Mouse (Mus musculus) urinary bladder, postnatal 36 days (tissue): ENCODE measurements around the gene Pde4d.

ENCODE experiments used
- DNase-seq, 2 experiments: peaks; one replicate each; pipeline ENCODE4 v3.0.0; 2022; ENCODE audit warnings: low spot score in 2 of 2, mixed read lengths in 1 of 2

Pde4d gene

GRCm38 (mm10) chr13:109774791-109775190, 1325.0 kb downstream of the Pde4d start:
- DNase-seq: no peak

DNA sequence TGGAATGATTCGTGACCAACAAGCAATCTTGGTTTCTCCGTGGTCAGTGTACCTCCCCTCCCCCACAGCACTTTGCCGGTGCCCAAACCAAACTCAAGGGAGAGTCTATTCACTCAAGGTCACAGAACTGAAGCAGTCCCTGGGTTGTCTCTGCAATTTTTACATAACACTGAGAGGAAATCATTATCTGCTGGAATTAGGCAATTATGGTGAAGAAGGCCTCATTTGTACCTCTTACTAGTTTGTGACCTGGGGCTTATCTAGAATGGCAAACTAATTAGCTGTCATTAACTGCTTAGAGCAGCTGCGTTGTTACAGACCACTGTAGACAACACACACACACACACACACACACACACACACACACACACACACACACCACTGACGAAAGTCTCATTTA, 1325.4 kb downstream of the Pde4d start:
- DNase-seq: no peak

- DNase-seq: peak; percentile 88 to 91
These were observed 1326.4 kb downstream of the Pde4d start for GRCm38 (mm10) chr13:109776116-109776515.

DNA sequence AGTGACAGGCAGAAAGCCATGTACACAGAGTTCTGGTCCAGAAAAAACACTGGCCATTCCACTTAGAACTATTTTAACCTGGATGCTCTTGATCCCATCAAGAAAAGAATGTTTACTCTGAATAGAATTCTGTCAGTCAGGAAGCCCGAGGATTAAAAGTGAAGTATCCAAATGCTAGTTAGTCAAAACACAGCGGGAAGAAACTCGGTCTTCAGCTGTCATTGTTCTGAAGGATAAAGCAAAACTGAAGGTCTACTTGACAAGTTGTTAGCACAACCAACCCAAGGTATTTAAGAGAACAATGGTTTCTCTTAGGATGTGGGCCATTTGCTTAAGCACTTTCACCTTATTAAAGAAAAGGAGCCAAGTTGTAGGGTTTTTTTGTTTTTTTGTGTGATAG, 1327.2 kb downstream of the Pde4d start:
- no peak for DNase-seq

GRCm38 (mm10) chr13:109777441-109777840, 1327.7 kb downstream of the Pde4d start:
- DNase-seq: no peak

GRCm38 (mm10) chr13:109778297-109778835, 1328.6 kb downstream of the Pde4d start:
- no peak for DNase-seq

DNA sequence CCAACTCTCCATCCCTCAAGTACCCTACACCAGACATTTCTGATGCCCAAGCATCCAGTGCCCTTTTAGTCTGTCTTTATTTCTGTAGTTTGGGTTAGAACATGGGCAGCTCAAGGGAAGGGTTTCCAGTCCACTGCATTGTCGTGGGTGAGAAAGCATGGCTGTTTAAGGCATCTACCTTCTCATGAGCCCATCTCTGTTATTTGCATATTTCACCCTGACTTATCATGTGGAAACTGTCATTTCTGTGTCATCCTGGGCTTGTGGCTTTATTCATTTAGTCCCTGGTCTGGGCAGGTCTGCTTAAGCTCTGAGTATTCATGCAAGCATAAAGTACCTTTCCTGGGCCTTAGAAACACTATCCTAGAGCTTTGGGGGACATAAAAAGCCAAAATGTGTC, 1331.7 kb downstream of the Pde4d start:
- no peak for DNase-seq

GRCm38 (mm10) chr13:109788604-109789003, 1338.9 kb downstream of the Pde4d start:
- no peak for DNase-seq

- no peak for DNase-seq
These were observed 1339.4 kb downstream of the Pde4d start for GRCm38 (mm10) chr13:109789151-109789550.

DNA sequence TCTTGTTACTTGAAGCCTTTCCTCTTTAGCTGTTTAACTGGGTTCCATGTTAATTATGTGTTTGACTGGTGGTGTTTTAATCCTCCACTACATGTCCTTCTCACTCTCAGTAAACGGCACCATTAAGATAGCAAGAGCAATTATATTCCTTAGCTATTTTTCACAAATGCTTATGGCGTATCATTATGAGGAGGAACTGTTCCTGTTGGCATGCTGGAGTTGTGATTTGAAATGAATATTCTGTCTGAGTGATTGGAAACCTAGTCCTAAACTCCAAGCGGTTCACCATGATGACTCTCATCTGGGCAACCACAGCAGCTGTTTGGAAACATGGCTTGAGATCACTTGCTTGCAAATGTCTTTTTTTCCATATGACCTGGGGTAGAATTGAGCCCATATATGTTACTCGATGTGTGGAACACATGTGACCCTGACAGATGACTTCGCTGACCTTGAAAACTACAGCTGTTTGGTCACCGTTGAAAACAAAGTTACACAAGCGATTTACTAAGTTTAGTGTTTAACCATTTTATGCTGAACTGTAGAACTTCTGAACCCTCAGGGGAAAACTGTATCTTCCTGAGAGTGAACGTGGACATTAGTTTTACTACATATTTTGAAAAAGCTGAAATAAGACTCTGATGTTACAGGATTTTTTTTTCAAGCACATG, 1340.4 kb downstream of the Pde4d start:
- DNase-seq: no peak

DNA sequence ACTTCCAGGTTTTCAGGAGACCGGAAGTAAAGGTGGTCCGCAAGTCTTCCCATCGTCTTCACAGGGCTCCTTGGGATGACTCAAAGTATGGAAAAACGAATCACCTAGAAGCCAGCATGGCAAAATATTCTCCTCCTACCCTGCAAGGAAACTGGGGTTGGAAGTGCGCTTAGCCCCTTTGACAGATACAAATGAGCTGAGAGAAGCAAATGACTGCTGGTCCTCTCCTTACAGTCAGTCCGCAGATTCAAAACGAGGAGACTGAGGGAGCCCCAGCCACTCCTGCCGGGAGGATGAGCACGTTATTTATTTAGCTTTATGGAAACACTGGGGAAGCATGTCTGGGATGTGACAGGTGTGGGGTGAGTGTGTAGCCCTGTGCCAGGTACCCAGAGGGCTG, 1344.2 kb downstream of the Pde4d start:
- DNase-seq: no peak

DNA sequence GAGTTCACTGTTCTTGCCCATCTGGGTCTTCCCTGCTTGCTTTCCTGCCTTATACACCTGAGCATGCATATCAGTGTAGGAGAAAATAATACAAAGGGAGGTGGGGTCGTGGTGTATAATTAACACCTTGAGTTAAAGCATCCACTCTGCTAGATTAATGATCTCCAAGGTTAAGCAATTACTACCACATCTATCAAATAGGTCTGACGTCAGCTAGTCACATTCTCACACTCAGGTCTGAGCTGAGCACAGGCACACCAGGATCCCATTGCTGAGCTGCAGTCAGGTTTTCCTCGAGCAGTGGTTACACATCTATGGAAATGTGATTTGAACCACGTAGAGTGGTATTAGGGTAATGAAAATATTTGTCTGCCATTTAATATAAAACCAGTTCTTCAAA, 1348.9 kb downstream of the Pde4d start:
- DNase-seq: no peak

GRCm38 (mm10) chr13:109802201-109802600, 1352.5 kb downstream of the Pde4d start:
- DNase-seq: no peak

GRCm38 (mm10) chr13:109806193-109806966, 1356.6 kb downstream of the Pde4d start:
- DNase-seq: no peak

- no peak for DNase-seq
These were observed 1357.3 kb downstream of the Pde4d start for GRCm38 (mm10) chr13:109807036-109807435.

DNA sequence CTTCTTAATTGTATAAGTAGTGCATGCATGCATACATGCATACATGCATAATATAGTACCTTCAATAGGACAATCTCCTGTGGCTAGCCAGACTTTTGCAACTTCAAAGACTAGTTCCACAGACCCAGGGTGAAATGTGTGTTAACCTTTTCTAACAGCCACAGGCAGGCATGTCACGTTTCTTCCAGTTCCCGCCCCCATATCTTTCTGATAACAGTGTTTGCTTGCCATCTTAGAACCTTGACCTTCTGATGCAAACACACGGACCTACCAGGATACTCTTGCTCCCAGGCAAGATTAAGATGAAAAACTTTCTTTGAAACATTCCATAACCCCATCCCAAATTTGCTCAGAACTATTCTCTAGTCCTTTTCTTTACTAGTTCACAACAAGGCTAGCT, 1357.7 kb downstream of the Pde4d start:
- no peak for DNase-seq

DNA sequence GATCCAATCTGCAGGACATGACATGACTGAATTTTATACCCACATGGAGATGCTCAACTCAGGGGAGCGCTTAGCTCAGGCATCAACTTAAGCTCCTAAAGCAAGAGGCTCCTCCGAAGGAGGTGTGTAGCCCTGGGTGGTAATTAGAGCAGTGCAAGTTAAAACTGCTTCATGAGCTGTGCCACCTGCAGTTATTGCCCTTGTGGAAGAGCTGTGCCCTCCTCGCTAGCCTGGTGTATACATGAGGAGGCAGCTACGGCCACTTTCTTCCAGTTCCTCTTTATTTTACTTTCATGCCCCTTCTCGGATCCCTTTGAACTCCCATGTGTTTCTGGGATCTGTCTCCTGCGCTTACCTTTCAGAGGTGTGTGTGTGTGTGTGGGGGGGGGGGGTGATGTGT, 1358.3 kb downstream of the Pde4d start:
- DNase-seq: no peak

DNA sequence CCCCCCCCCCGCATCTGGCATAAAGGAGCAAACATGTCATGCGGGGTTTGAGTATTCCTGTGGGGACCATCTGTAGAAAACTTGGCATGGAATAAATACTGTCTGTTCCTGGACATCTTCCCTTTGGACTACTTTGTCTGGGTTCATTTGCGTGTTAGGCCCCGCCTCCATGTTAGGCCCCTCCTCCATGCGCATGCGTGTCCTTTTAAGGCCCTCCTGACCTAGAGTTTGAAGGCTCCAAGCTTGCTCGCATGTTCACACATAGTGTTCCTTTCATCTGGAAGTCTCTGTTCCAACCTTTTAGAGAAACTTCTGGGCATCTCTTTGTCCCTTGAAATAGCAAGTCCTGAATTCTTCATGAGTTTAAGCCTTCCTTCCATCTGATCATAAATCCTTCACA, 1359.2 kb downstream of the Pde4d start:
- no peak for DNase-seq

- no peak for DNase-seq
These were observed 1359.9 kb downstream of the Pde4d start for GRCm38 (mm10) chr13:109809646-109810045.

- DNase-seq: no peak
These were observed 1364.2 kb downstream of the Pde4d start for GRCm38 (mm10) chr13:109813924-109814323.

DNA sequence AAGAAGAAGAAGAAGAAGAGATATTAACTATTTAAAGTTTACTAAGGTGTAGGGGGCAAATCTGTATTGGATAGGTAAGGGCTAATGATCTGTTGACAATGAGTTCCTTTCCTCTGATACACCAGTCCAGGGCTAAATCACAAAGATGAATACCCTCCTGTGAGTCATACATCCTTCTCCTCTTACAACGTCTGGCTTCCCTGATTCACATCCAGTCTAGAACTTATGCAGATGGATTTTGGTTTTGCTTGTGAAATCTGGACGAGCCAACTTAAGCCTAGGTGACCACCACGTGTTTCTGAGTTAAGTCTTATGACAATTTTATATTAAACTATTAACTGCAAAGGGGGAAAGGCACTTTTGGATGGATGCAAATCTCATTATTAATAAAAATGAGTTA, 1369.3 kb downstream of the Pde4d start:
- DNase-seq: no peak

- no peak for DNase-seq
These were observed 1370.4 kb downstream of the Pde4d start for GRCm38 (mm10) chr13:109820141-109820540.

DNA sequence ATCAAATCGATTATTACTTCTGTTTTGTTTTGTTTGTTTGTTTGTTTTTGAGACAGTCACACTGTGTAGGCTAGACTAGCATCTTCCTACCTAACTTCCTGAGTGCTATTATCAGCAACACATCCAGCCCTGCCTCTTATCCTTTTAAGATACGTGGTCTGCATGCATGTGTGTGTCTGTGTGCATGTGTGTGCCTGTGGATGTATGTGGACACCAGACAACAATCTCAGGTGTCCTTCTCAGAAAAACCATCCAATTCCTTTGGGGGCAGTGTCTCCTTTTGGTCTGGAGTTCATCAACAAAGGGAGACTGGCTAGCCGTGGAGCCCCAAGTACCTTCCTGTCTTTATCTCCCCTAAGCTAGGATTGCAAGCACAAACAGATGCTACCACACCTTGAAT, 1371.1 kb downstream of the Pde4d start:
- DNase-seq: no peak
